Mouse (Mus musculus): Measurements from ENCODE around the gene Trcg1. TPM values are rescaled to one million over a fixed set of nuclear protein-coding genes. Genes with fewer than 3 reads are reported as not detected.
A peak's percentile ranks its signal among the peaks of the same experiment; 100 is the strongest.
"Not testable (repeated sequence)": the region's sequence is repeated elsewhere in the genome, so short reads cannot be mapped to it uniquely, and the experiment has no call there.

Gene Trcg1
- polyA plus RNA-seq (2014; fragmentation: Nextera tagmentation; extraction: Ambion mirVana) = not detected in 2 replicates

DNA sequence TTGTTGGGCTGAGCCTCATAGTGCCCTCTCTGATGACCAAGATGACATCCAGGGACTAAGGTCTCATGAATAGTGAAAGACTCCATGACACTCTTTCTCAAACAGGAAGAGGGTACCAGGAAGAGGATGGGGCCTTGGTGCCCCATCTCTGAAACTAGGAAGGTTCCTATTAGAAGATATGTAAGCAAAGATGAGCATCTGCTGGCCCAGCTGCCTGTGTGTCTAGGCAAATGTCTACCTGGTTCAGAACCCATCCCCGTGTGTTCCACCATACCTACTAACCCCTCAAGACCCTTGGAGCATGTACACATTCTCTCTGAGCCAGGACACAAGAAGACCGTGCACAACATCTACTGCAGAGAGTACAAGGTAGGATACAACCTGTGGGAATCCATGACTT, at the start of gene Trcg1:
Gene Trcg1 (plus strand): TSS at position 301 of the 400 bp plus-strand sequence.
- H3K4me2 ChIP-seq = no peak within 1 kb of the TSS
- H3K4me1 ChIP-seq (ENCODE audit: insufficient read depth) = no peaks in the 10 kb centered on the region
- H3K9me3 ChIP-seq (ENCODE audit: low read depth, low read length) = no peaks in the 10 kb centered on the region
- no peak for TF ChIP-seq CTCF (IDR thresholded peaks at IDR 0.05; ENCODE audit: low read depth)
- no peak within 1 kb of the TSS for H3K4me3 ChIP-seq (ENCODE audit: low read depth, low read length)
- no peaks in the 10 kb centered on the region for H3K36me3 ChIP-seq (ENCODE audit: insufficient read depth)
- H3K27me3 ChIP-seq (ENCODE audit: insufficient read depth, low read length) = no peaks in the 10 kb centered on the region
- DNase-seq = no peak
- H3K9ac ChIP-seq = no peak within 1 kb of the TSS
- WGBS = 84% methylated on average over 2 of the region's 2 CpGs
- no peak within 1 kb of the TSS for H3K27ac ChIP-seq (ENCODE audit: low read depth)
- no peak for ATAC-seq (ENCODE audit: insufficient read depth)

GRCm38 (mm10) chr9:57196708-57197107, 39.6 kb upstream of the Trcg1 start:
- ATAC-seq (ENCODE audit: insufficient read depth) = no peak
- 45% methylated on average over 3 of the region's 3 CpGs for WGBS
- no peak overlapping the region for H3K27ac ChIP-seq (ENCODE audit: low read depth)

DNA sequence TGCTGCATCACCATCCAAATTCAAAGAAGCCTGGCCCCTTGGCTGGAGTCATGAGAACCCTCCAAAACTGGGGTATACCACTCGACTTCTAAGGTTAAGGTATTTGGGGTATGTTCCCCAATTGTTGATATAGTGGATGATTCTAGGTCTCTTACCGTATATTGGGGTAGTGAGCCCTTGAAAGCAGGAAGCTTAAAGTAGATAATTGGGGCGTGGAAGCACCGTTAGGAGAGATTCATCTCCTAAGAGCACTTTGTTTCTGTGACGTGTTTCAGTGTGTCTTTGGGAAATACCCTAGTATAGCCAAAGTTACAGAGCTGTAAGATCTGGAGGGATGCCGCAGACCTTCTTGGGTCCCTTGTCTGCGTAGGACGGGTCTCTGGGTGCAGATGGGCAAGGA, 38.9 kb upstream of the Trcg1 start:
- no peak overlapping the region for H3K27ac ChIP-seq (ENCODE audit: low read depth)
- H3K9ac ChIP-seq = no peak overlapping the region
- H3K36me3 ChIP-seq (ENCODE audit: insufficient read depth) = no peaks in the 10 kb centered on the region
- no peaks in the 10 kb centered on the region for H3K27me3 ChIP-seq (ENCODE audit: insufficient read depth, low read length)
- H3K4me1 ChIP-seq (ENCODE audit: insufficient read depth) = no peaks in the 10 kb centered on the region
- no peak overlapping the region for H3K4me3 ChIP-seq (ENCODE audit: low read depth, low read length)
- H3K9me3 ChIP-seq (ENCODE audit: low read depth, low read length) = no peaks in the 10 kb centered on the region
- ATAC-seq (ENCODE audit: insufficient read depth) = no peak
- 75% methylated on average over 8 of the region's 8 CpGs for WGBS
- TF ChIP-seq CTCF (IDR thresholded peaks at IDR 0.05; ENCODE audit: low read depth) = no peak
- H3K4me2 ChIP-seq = no peak overlapping the region
- DNase-seq = no peak

More at GRCm38 (mm10) chr9:57196708-57197107, 39.6 kb upstream of the Trcg1 start:
- no peak for TF ChIP-seq CTCF (IDR thresholded peaks at IDR 0.05; ENCODE audit: low read depth)
- peak; percentile 38 for DNase-seq
- H3K9me3 ChIP-seq (ENCODE audit: low read depth, low read length) = no peaks in the 10 kb centered on the region
- H3K4me3 ChIP-seq (ENCODE audit: low read depth, low read length) = no peak overlapping the region
- H3K27me3 ChIP-seq (ENCODE audit: insufficient read depth, low read length) = no peaks in the 10 kb centered on the region
- no peak overlapping the region for H3K4me2 ChIP-seq
- H3K4me1 ChIP-seq (ENCODE audit: insufficient read depth) = no peaks in the 10 kb centered on the region
- no peaks in the 10 kb centered on the region for H3K36me3 ChIP-seq (ENCODE audit: insufficient read depth)
- no peak overlapping the region for H3K9ac ChIP-seq

GRCm38 (mm10) chr9:57202981-57203380, 33.4 kb upstream of the Trcg1 start:
- H3K27ac ChIP-seq (ENCODE audit: low read depth) = no peak overlapping the region
- no peaks in the 10 kb centered on the region for H3K36me3 ChIP-seq (ENCODE audit: insufficient read depth)
- H3K27me3 ChIP-seq (ENCODE audit: insufficient read depth, low read length) = no peaks in the 10 kb centered on the region
- ATAC-seq (ENCODE audit: insufficient read depth) (no peak), DNase-seq (no peak)
- H3K4me2 ChIP-seq = no peak overlapping the region
- H3K4me1 ChIP-seq (ENCODE audit: insufficient read depth) = no peaks in the 10 kb centered on the region
- no peak overlapping the region for H3K9ac ChIP-seq
- TF ChIP-seq CTCF (IDR thresholded peaks at IDR 0.05; ENCODE audit: low read depth) = no peak
- WGBS = 67% methylated on average over 7 of the region's 7 CpGs
- no peaks in the 10 kb centered on the region for H3K9me3 ChIP-seq (ENCODE audit: low read depth, low read length)
- no peak overlapping the region for H3K4me3 ChIP-seq (ENCODE audit: low read depth, low read length)

DNA sequence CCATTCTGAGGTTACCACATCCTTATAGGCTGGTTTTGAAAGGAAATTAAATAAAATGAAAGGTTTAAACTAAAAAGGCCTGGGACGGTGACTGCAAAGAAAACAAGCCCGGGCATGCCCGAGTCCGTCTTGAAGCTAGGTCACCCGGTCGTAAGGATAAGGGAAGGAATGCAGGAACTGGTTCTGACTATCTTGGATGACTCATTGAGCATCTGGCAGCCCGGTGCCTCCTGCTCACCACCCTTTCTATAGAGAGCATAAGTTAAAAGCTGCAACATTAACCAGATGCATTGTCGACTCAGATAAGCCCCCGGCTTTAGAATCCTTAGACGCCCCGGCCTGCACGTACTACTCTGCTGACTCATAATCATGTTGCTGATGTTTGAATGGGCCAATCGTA, 32.8 kb upstream of the Trcg1 start:
- H3K4me3 ChIP-seq (ENCODE audit: low read depth, low read length); ATAC-seq (ENCODE audit: insufficient read depth); H3K27me3 ChIP-seq (ENCODE audit: insufficient read depth, low read length); H3K27ac ChIP-seq (ENCODE audit: low read depth); H3K9ac ChIP-seq; H3K36me3 ChIP-seq (ENCODE audit: insufficient read depth); DNase-seq; H3K4me2 ChIP-seq; H3K4me1 ChIP-seq (ENCODE audit: insufficient read depth); H3K9me3 ChIP-seq (ENCODE audit: low read depth, low read length): not testable (repeated sequence)
- WGBS = 78% methylated on average over 13 of the region's 13 CpGs

DNA sequence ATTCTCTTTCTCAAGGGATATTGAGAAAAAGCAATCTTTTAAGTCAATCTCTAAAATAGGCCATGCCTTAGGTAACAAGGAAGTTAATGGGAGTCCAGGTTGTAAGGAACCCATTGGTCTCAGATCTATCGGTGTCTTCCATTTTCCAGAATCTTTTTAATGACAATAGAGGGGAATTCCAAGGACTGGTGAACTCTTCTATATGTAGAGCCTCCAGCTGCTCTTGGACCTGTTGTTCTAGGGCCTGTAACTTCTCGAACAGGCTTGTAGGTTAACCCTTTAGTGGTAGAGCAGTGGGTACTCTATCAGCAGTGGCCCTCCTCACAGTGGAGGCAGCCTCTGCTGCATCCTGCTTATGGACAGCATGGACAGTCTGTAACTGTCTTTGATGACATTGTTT, 29.5 kb upstream of the Trcg1 start:
- no peaks in the 10 kb centered on the region for H3K36me3 ChIP-seq (ENCODE audit: insufficient read depth)
- H3K9me3 ChIP-seq (ENCODE audit: low read depth, low read length) = no peaks in the 10 kb centered on the region
- ATAC-seq (ENCODE audit: insufficient read depth) (no peak), DNase-seq (no peak)
- H3K9ac ChIP-seq = no peak overlapping the region
- no peaks in the 10 kb centered on the region for H3K27me3 ChIP-seq (ENCODE audit: insufficient read depth, low read length)
- H3K4me2 ChIP-seq = no peak overlapping the region
- H3K4me3 ChIP-seq (ENCODE audit: low read depth, low read length) = no peak overlapping the region
- no peak overlapping the region for H3K27ac ChIP-seq (ENCODE audit: low read depth)
- WGBS = 63% methylated on average over 2 of the region's 2 CpGs
- no peak for TF ChIP-seq CTCF (IDR thresholded peaks at IDR 0.05; ENCODE audit: low read depth)
- no peaks in the 10 kb centered on the region for H3K4me1 ChIP-seq (ENCODE audit: insufficient read depth)

DNA sequence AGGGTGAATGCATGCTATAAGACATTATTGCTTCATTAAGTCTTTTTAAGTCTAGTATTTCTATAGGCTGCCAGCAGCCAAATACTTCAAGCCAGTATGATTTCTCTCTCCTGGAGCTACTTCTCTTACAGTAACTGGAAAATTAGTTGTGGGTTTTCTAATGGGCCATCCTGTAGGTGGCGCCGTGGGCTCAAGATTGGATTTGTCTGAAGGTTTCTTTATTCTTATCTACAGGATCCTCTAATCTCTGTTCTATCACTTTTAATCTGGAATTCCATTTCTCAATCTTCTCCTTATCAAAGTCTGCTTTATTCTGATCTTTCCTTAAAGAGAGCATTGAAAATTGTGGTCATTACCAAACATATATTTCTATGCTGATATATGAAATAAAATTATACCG, 27.0 kb upstream of the Trcg1 start:
- 31% methylated on average over 3 of the region's 3 CpGs for WGBS
- no peaks in the 10 kb centered on the region for H3K9me3 ChIP-seq (ENCODE audit: low read depth, low read length)
- no peak overlapping the region for H3K9ac ChIP-seq
- no peak overlapping the region for H3K4me3 ChIP-seq (ENCODE audit: low read depth, low read length)
- H3K27ac ChIP-seq (ENCODE audit: low read depth) = no peak overlapping the region
- H3K27me3 ChIP-seq (ENCODE audit: insufficient read depth, low read length) = no peaks in the 10 kb centered on the region
- no peaks in the 10 kb centered on the region for H3K4me1 ChIP-seq (ENCODE audit: insufficient read depth)
- no peak overlapping the region for H3K4me2 ChIP-seq
- no peak for ATAC-seq (ENCODE audit: insufficient read depth)
- H3K36me3 ChIP-seq (ENCODE audit: insufficient read depth) = no peaks in the 10 kb centered on the region
- TF ChIP-seq CTCF (IDR thresholded peaks at IDR 0.05; ENCODE audit: low read depth) = peak; percentile 64
- peak; percentile 83 for DNase-seq

Measured in lung, embryonic 14.5 days (tissue).